Mouse (Mus musculus): ENCODE results near the gene Fbxo36. TPM values are rescaled to one million over a fixed set of nuclear protein-coding genes. Genes with fewer than 3 reads are reported as not detected.
A peak's percentile ranks its signal among the peaks of the same experiment; 100 is the strongest.

The Fbxo36 gene
- polyA plus RNA-seq (2016; fragmentation: Nextera tagmentation; extraction: Ambion mirVana), result 9.5 and 11.6 TPM in 2 replicates

DNA sequence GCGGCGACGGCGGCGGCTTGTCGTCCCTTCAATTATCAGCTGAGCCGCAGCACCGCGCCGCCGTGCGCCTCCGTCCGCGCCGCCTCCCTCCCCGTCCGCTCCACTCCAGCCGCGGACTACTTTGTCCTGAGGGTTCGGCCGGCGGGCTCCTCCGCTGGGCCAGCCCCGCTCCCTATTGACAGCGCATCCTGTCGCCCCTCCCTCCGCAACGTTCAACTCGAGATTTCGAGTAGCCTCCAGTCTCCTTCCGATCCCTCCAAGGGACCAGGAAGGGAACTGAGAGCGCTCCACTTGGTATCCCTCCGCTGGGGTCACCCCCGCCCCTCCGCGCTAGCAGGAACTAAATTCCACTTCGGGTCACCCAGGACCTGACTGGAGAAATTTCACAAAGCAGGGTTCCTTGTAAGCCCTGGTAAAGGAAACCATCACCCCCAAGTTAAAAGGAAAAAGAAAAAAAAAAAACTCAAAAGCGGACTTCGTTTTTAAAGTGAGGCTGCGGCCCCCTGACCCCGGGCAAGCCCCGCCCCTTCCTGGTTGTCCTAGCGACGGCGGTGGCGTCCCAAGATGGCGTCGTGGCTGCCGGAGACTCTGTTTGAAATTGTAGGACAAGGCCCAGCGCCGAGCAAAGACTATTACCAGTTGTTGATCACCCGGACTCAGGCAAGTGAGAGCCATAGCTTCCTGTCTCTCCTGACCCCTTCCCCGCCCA lies at the start of gene Fbxo36:
Gene Fbxo36, plus strand, starts transcription at position 533 of the 709 bp plus-strand sequence.
- under 1% methylated on average over 40 of the region's 54 CpGs for WGBS
- Histone ChIP-seq H3K4me1 (peaks cover 21% of the 10 kb centered on the region), H3K9me3 (no peaks in the 10 kb centered on the region), H3K4me2 (peak within 1 kb of the TSS; percentile 72), H3K36me3 (replicated peaks) (0 out of 2 replicates have a peak, but pooled peaks cover under 1% of the 10 kb centered on the region), H3K27ac (peak within 1 kb of the TSS; percentile 98), H3K9ac (peak within 1 kb of the TSS; percentile 98), H3K27me3 (no peaks in the 10 kb centered on the region), H3K4me3 (replicated peaks) (peak within 1 kb of the TSS; percentile 98)
- ATAC-seq (ENCODE audit: low FRiP score), result peak; percentile 91

DNA sequence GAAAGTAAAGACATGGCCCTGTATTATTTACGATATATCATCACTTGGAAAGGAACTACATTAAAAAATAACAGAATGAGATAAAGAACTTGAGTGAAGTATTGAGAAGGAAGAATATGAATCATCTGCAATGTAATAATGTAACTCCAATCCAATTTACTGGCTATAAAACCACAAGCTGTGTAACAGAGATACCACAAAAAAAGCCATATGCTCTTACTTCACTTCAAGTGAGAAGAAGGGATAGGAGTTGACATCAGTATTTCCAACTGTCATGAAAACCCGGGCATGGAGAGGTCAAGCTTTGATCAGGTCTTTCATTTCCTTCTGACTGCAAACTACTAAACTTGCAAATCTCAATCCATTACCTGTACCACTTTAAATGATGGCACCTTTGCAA lies 48.2 kb upstream of the Fbxo36 start:
- no peak for ATAC-seq (ENCODE audit: low FRiP score)
- peaks cover 40% of the 10 kb centered on the region for H3K36me3 ChIP-seq (replicated peaks)
- WGBS, result 96% methylated on average over 2 of the region's 2 CpGs

DNA sequence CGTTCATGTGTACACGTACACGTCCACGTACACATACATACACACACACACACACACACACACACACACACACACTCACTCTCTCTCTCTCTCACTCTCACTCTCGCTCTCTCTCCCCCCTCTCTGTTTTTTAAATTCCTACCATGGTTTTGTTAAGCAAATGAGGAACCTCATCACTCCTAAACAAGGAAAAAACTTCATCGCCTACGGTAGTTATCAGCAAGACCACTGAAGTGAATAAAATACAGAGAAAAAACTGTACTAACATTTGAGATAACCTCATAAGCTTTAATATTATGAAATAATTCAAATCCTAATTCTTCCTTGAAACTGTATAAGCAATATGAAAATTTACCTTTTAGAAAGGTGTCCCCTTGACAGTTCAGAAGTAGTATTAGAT lies 44.3 kb upstream of the Fbxo36 start:
- no peak overlapping the region for H3K4me3 ChIP-seq (replicated peaks)
- H3K36me3 ChIP-seq (replicated peaks), result peaks cover 20% of the 10 kb centered on the region

More for the DNA sequence above, 48.2 kb upstream of the Fbxo36 start:
- Histone ChIP-seq H3K4me1 (no peaks in the 10 kb centered on the region), H3K9ac (no peak overlapping the region), H3K27me3 (no peaks in the 10 kb centered on the region), H3K4me2 (no peak overlapping the region), H3K27ac (no peak overlapping the region), H3K9me3 (no peaks in the 10 kb centered on the region), H3K4me3 (replicated peaks) (no peak overlapping the region)

DNA sequence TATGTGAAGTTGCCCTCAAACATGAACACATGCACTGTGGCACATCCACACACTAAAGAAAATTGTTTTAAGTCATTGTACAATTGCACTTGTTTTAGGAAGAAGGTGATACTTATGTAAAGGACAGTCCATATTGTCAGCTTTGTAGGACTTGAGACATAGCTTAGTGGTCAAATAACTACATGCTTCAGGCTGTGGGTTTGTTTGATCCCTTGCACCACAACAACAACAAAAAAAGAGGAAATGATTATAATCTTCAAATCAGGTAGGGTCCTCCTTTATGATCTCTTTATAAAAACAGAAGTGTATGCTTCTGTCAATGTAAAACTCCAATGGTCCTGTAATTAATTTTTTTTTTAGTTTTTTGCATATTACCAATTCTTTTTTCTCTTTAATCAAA lies 40.5 kb upstream of the Fbxo36 start:
- Histone ChIP-seq H3K4me3 (replicated peaks) (no peak overlapping the region), H3K9me3 (no peaks in the 10 kb centered on the region), H3K4me1 (no peaks in the 10 kb centered on the region), H3K27ac (no peak overlapping the region), H3K4me2 (no peak overlapping the region), H3K9ac (no peak overlapping the region), H3K27me3 (no peaks in the 10 kb centered on the region), H3K36me3 (replicated peaks) (peaks cover 2% of the 10 kb centered on the region)
- no peak for ATAC-seq (ENCODE audit: low FRiP score)

More for the DNA sequence above, 44.3 kb upstream of the Fbxo36 start:
- H3K4me1 ChIP-seq, result no peaks in the 10 kb centered on the region
- H3K9me3 ChIP-seq, result no peaks in the 10 kb centered on the region
- no peak overlapping the region for H3K27ac ChIP-seq
- ATAC-seq (ENCODE audit: low FRiP score), result no peak
- no peak overlapping the region for H3K9ac ChIP-seq
- H3K4me2 ChIP-seq, result no peak overlapping the region
- 92% methylated on average over 7 of the region's 7 CpGs for WGBS
- H3K27me3 ChIP-seq, result no peaks in the 10 kb centered on the region

DNA sequence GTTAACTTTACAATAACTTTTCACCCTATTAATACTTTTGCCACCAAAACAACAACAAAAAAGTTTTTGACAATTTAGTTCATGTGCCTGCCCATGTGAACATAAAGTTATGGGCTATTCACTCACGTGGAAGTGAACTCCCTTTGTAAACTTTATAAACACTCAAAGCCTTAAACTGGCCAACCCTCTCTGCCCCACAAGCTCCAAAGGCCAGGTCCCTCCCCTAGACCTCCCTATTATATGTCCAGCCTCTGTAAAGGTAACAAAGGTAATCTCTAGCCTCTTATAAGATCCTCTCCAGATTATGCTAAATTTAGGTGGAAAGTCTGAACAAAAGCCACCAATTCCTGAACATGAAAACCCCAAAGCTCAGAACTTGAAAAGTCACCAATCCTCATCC lies 35.9 kb upstream of the Fbxo36 start:
- ATAC-seq (ENCODE audit: low FRiP score), result no peak
- no peaks in the 10 kb centered on the region for H3K4me1 ChIP-seq
- H3K4me2 ChIP-seq, result no peak overlapping the region
- H3K9me3 ChIP-seq, result no peaks in the 10 kb centered on the region
- no peak overlapping the region for H3K27ac ChIP-seq
- no peak overlapping the region for H3K4me3 ChIP-seq (replicated peaks)
- 92% methylated on average over 1 of the region's 1 CpGs for WGBS
- H3K27me3 ChIP-seq, result no peaks in the 10 kb centered on the region
- no peaks in the 10 kb centered on the region; the same call in 1 of the 2 replicates for H3K36me3 ChIP-seq (replicated peaks)
- no peak overlapping the region for H3K9ac ChIP-seq

DNA sequence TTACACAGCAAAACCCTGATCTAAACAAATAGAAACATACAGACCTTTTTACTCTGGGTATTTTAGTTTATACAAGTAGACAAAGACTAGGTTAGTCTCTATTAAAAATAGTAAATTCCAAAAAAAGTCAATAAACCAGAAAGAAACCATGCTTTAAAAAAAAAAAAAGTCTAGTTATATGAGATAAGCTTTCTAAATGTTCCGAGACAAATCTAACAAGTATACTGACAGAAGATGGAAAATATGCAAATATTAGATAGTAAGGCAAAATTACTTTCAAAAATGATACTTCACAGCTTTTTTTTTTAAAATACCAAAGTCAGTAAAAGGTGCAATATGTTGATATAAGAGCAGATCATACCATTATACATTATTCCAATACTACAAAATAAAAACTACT lies 22.0 kb upstream of the Fbxo36 start:
- H3K9me3 ChIP-seq, result no peaks in the 10 kb centered on the region
- no peaks in the 10 kb centered on the region for H3K4me1 ChIP-seq
- no peaks in the 10 kb centered on the region for H3K27me3 ChIP-seq
- H3K4me2 ChIP-seq, result no peak overlapping the region
- H3K4me3 ChIP-seq (replicated peaks), result no peak overlapping the region
- H3K36me3 ChIP-seq (replicated peaks), result peaks cover 12% of the 10 kb centered on the region
- no peak for ATAC-seq (ENCODE audit: low FRiP score)
- no peak overlapping the region for H3K9ac ChIP-seq
- 93% methylated on average over 1 of the region's 1 CpGs for WGBS
- H3K27ac ChIP-seq, result no peak overlapping the region

DNA sequence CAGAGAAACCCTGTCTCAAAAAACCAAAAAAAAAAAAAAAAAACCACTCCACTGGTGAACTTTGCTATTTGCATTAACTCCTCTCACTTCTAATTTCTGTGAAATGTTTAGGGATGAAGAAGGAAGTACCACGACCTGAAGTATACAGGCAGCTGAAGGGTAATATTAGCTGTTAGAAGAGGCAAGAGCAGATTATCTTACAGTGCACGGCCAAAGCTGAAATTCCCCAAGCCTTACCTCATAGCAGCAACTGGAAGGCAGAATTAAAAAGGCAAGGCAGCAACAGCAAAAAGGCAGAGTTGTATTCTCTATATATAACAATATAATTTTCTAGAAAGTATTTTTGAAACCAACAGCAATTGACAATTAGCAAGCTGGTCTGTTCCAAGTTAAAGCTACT lies 14.6 kb upstream of the Fbxo36 start:
- Histone ChIP-seq H3K27ac (no peak overlapping the region), H3K4me3 (replicated peaks) (no peak overlapping the region), H3K9ac (no peak overlapping the region), H3K36me3 (replicated peaks) (peaks cover 23% of the 10 kb centered on the region), H3K9me3 (no peaks in the 10 kb centered on the region), H3K4me1 (no peaks in the 10 kb centered on the region), H3K27me3 (no peaks in the 10 kb centered on the region), H3K4me2 (no peak overlapping the region)
- ATAC-seq (ENCODE audit: low FRiP score), result no peak
- 76% methylated on average over 2 of the region's 2 CpGs for WGBS

DNA sequence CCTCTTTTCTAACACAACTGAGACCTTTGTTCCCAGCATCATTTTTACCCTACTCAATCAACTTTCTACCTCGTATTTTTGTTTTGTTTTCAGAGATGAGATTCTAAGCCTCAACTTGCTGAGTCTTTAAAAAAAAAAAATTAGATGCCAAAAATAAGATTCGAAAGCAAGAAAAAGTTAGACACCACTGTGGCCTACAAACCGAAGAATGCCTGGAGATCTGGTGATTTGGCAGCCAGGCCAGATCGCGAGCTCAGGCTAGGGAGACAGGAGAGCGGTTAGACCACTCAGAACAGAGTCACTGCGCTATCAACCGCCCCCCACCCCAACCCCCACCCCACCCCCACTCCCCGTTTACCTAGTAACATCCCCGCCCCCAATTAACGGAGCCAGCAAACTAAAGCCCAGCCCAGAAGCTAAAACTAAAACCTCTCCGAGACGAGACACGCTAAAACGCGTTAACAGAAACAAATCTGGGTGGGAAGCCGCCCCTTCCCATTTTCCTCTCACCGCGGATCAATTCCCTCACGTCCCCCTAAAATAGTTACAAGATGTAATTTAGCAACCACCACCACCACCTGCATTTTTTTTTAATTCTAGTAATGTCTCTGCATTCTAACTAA lies 2.0 kb upstream of the Fbxo36 start:
- Histone ChIP-seq H3K9ac (peak overlapping the region; percentile 98), H3K4me2 (peak overlapping the region; percentile 72), H3K36me3 (replicated peaks) (peaks cover 14% of the 10 kb centered on the region), H3K4me1 (peaks cover 21% of the 10 kb centered on the region), H3K4me3 (replicated peaks) (peak overlapping the region; percentile 98), H3K27me3 (no peaks in the 10 kb centered on the region), H3K27ac (no peak overlapping the region), H3K9me3 (no peaks in the 10 kb centered on the region)
- no peak for ATAC-seq (ENCODE audit: low FRiP score)
- WGBS, result 10% methylated on average over 20 of the region's 20 CpGs

DNA sequence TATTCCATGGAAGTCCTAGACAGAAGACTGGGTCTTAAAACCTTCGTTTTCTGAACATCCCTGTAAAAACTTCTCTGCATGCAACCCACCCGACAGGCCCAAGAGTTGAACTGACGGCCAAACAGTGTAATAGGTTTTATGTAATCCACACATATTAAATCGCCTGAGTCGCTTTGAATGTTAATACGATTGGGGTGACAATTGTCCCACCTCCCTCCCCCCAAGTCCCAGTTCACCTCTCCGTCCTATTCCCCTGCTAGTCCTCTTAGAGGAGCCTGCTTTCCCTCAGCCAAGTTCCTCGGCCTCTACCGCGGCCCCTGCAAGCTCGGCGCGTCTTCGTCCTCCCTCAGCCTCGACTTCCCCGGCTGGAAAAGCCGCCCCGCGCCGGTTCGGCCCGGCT lies 1.5 kb upstream of the Fbxo36 start:
- peak overlapping the region; percentile 72 for H3K4me2 ChIP-seq
- under 1% methylated on average over 22 of the region's 22 CpGs for WGBS
- H3K9ac ChIP-seq, result peak overlapping the region; percentile 98
- H3K27me3 ChIP-seq, result no peaks in the 10 kb centered on the region
- peaks cover 21% of the 10 kb centered on the region for H3K4me1 ChIP-seq
- peak overlapping the region; percentile 98 for H3K27ac ChIP-seq
- peak overlapping the region; percentile 98 for H3K4me3 ChIP-seq (replicated peaks)
- ATAC-seq (ENCODE audit: low FRiP score), result peak; percentile 2; the same call in 1 of the 2 replicates
- peaks cover 10% of the 10 kb centered on the region for H3K36me3 ChIP-seq (replicated peaks)
- no peaks in the 10 kb centered on the region for H3K9me3 ChIP-seq

DNA sequence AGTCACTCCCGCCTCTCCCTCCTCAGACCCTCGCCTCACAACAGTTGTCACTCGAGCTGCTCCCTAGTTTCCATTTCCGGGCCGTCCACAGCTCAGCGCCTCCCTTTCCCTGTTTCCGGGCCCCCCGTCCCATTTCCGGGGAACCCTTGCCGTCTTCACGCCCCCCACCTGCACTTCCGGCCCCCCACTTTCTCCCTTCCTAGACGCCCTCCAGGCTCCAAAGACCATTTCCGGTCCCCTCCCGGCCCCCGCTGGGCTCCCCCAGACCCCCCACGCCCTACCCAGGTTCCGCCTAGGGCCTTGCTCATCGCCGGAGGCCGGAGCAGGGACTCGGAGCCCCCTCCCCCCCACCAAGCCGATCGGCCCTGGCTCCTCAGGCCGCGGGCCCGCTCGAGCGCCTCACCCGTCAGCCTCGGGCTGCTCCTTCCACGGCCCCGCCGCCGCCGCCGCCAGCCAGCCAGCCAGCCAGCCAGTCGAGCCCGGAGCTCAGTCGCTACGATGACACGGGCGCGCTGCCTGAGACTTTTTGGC lies 955 bp upstream of the Fbxo36 start:
- H3K9me3 ChIP-seq, result no peaks in the 10 kb centered on the region
- WGBS, result under 1% methylated on average over 42 of the region's 44 CpGs
- H3K4me2 ChIP-seq, result peak overlapping the region; percentile 72
- peak overlapping the region; percentile 98 for H3K9ac ChIP-seq
- peak overlapping the region; percentile 98 for H3K27ac ChIP-seq
- peaks cover 5% of the 10 kb centered on the region; the same call in 1 of the 2 replicates for H3K36me3 ChIP-seq (replicated peaks)
- H3K27me3 ChIP-seq, result no peaks in the 10 kb centered on the region
- peak overlapping the region; percentile 98 for H3K4me3 ChIP-seq (replicated peaks)
- peak; percentile 67 for ATAC-seq (ENCODE audit: low FRiP score)
- peaks cover 21% of the 10 kb centered on the region for H3K4me1 ChIP-seq

DNA sequence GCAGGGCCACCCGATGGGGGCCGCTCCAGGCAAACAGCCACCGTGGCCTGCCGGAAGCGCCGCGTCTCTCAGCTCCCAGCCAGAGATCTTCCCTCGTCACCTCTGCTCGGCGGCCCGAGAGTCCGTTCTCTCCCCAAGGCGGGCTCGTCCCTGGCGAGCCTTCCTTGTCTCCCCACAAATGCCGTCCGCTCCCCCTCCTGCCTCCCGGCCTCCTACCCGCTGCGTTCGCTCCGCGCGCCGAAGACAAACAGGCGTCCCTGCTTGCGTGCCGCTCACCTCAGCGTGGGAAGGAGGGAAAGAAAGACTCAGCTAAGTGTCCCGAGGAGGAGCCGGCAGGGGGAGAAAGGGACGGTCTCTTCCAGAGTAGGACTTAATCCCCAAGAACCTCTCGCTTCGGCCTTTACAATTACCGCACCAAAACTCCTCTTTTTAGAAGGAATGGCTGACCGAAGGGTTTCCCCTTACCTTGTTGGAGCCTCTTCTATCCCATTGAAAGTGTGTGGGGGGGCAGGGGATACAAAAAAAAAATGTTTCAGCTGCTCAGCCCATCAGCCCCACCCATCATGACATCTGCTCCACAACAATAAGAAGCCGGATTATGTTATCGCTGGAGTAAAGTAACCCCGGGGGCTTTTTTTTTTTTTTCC lies 500 bp downstream of the Fbxo36 start, which contains the start of gene Trip12:
Gene Trip12, minus strand, starts transcription at position 499 of the 647 bp plus-strand sequence.
- H3K4me2 ChIP-seq, result peak within 1 kb of the TSS; percentile 72
- H3K36me3 ChIP-seq (replicated peaks), result no peaks in the 10 kb centered on the region
- peak within 1 kb of the TSS; percentile 98 for H3K9ac ChIP-seq
- no peaks in the 10 kb centered on the region for H3K9me3 ChIP-seq
- peak within 1 kb of the TSS; percentile 98 for H3K27ac ChIP-seq
- no peaks in the 10 kb centered on the region for H3K27me3 ChIP-seq
- H3K4me3 ChIP-seq (replicated peaks), result peak within 1 kb of the TSS; percentile 98
- WGBS, result 0% methylated on average over 35 of the region's 39 CpGs
- H3K4me1 ChIP-seq, result peaks cover 21% of the 10 kb centered on the region
- no peak; the same call in 1 of the 2 replicates for ATAC-seq (ENCODE audit: low FRiP score)

DNA sequence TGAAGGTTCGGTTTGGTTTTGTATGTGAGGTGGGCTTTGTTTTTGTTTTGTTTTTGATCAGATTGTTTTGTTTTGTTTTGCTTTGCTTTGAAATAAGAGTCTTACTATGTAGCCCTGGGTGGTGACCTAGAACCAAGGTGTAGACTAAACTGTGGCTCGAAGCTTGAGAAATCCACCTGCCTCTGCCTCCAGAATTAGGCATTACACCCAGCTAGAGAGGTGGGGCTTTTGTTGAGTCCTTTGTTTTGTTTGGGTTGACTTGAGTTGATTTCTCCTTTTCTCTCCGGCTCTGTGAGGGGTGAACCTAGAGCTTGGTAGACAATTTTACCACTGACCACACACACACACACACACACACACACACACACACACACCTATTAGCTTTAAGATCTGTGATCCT lies 1.4 kb downstream of the Fbxo36 start:
- Histone ChIP-seq H3K9me3 (no peaks in the 10 kb centered on the region), H3K27ac (peak overlapping the region; percentile 98; the same call in 1 of the 2 replicates), H3K4me2 (peak overlapping the region; percentile 72), H3K9ac (no peak overlapping the region; the same call in 1 of the 2 replicates), H3K36me3 (replicated peaks) (no peaks in the 10 kb centered on the region), H3K27me3 (no peaks in the 10 kb centered on the region), H3K4me1 (peaks cover 21% of the 10 kb centered on the region), H3K4me3 (replicated peaks) (peak overlapping the region; percentile 98)
- 63% methylated on average over 3 of the region's 3 CpGs for WGBS
- no peak for ATAC-seq (ENCODE audit: low FRiP score)

Data from forebrain, embryonic 12.5 days (tissue).